Mouse (Mus musculus): ENCODE data around the gene Auh.

GRCm38 (mm10) chr13:52843536-52844178 is 85.8 kb downstream of the Auh start:
- TF ChIP-seq CTCF (IDR thresholded peaks at IDR 0.05; ENCODE audit: low read depth) = no peak
- no peak for TF ChIP-seq EP300 (IDR thresholded peaks at IDR 0.05; ENCODE audit: low read depth)

Measured in heart, postnatal 0 days (tissue).